Mouse (Mus musculus) embryonic facial prominence, embryonic 15.5 days (tissue): ENCODE results near the gene Krt18. TPM values are rescaled to one million over a fixed set of nuclear protein-coding genes. Genes with fewer than 3 reads are reported as not detected.
"Not testable (repeated sequence)": the region's sequence is repeated elsewhere in the genome, so short reads cannot be mapped to it uniquely, and the experiment has no call there.

Experiments used
- ATAC-seq: fragments of 200-750 bp; cut with Nextera tagmentation; 2 replicates; pipeline ENCODE4 v1.8.0; 2017; ENCODE audit warnings: low read depth, moderate TSS enrichment; ENCODE audit not compliant: insufficient number of reproducible peaks, low FRiP score, low TSS enrichment
- H3K27ac ChIP-seq: fragments of 300-500 bp; sonication (generic); replicated peaks from 2 replicates; pipeline ENCODE4 v1.5.1; 2015; ENCODE audit warnings: mild to moderate bottlenecking, inconsistent platforms
- H3K27me3 ChIP-seq: fragments of 300-500 bp; sonication (generic); 2 replicates; pipeline ENCODE4 v1.6.1; 2015; ENCODE audit warnings: inconsistent platforms
- H3K36me3 ChIP-seq: fragments of 300-500 bp; sonication (generic); 2 replicates; pipeline ENCODE4 v1.6.1; 2015; ENCODE audit warnings: mild to moderate bottlenecking, inconsistent platforms
- H3K4me1 ChIP-seq: fragments of 300-500 bp; sonication (generic); 2 replicates; pipeline ENCODE4 v1.6.1; 2015; ENCODE audit warnings: inconsistent platforms
- H3K4me2 ChIP-seq: fragments of 300-500 bp; sonication (generic); replicated peaks from 2 replicates; pipeline ENCODE4 v1.6.1; 2015; ENCODE audit warnings: mild to moderate bottlenecking, inconsistent platforms
- H3K4me3 ChIP-seq: fragments of 300-500 bp; sonication (generic); replicated peaks from 2 replicates; pipeline ENCODE4 v1.5.1; 2015; ENCODE audit warnings: mild to moderate bottlenecking, inconsistent platforms
- H3K9ac ChIP-seq: fragments of 300-500 bp; sonication (generic); 2 replicates; pipeline ENCODE4 v1.6.1; 2015; ENCODE audit warnings: inconsistent platforms
- H3K9me3 ChIP-seq: fragments of 300-500 bp; sonication (generic); replicated peaks from 2 replicates; pipeline ENCODE4 v1.6.1; 2016; ENCODE audit warnings: inconsistent platforms
- WGBS: fragments of 180-500 bp; shearing (Covaris S2); methylation state at CpG from one replicate; pipeline ENCODE4 v1.1.7; 2015; 5-methylcytosine and 5-hydroxymethylcytosine counted together
- polyA plus RNA-seq: library from polyadenylated mRNA; unstranded; fragments of >200 nt; fragmentation: Nextera tagmentation; extraction: Ambion mirVana; gene quantifications from 2 replicates; pipeline ENCODE4 v1.2.1, GENCODE M21; 2015

Krt18 gene
- polyA plus RNA-seq, 1 experiment from 2014 or later: 119 TPM

GRCm38 (mm10) chr15:102070476-102071467 is 42.8 kb downstream of the Krt18 start:
- no peak overlapping the region for H3K9ac ChIP-seq
- H3K4me2 ChIP-seq: no peak overlapping the region
- H3K4me3 ChIP-seq: no peak overlapping the region
- peaks cover 19% of the 10 kb centered on the region for H3K27me3 ChIP-seq
- WGBS: 74% methylated on average over 13 of the region's 13 CpGs
- no peaks in the 10 kb centered on the region for H3K9me3 ChIP-seq
- H3K27ac ChIP-seq: no peak overlapping the region
- H3K36me3 ChIP-seq: no peaks in the 10 kb centered on the region
- H3K4me1 ChIP-seq: peaks cover 12% of the 10 kb centered on the region
- ATAC-seq: no peak

- H3K4me1 ChIP-seq: peaks cover 17% of the 10 kb centered on the region
- H3K4me2 ChIP-seq: peak overlapping the region; percentile 58
- H3K4me3 ChIP-seq: peak overlapping the region; percentile 96
- 0 out of 2 replicates have a peak, but pooled peaks have one; percentile 1 for ATAC-seq
- H3K27me3 ChIP-seq: no peaks in the 10 kb centered on the region
- no peak overlapping the region for H3K9ac ChIP-seq
- 14% methylated on average over 6 of the region's 6 CpGs for WGBS
- H3K9me3 ChIP-seq: no peaks in the 10 kb centered on the region
- peak overlapping the region; percentile 97 for H3K27ac ChIP-seq
- no peaks in the 10 kb centered on the region for H3K36me3 ChIP-seq
These were observed 45.1 kb downstream of the Krt18 start for GRCm38 (mm10) chr15:102072963-102073558.

- peak; percentile 95 for ATAC-seq
- Histone ChIP-seq H3K9ac (peak within 1 kb of the TSS; percentile 99), H3K4me2 (peak within 1 kb of the TSS; percentile 58), H3K4me3 (peak within 1 kb of the TSS; percentile 96), H3K27ac (peak within 1 kb of the TSS; percentile 97), H3K9me3 (no peaks in the 10 kb centered on the region), H3K4me1 (peaks cover 17% of the 10 kb centered on the region), H3K36me3 (no peaks in the 10 kb centered on the region), H3K27me3 (no peaks in the 10 kb centered on the region)
- under 1% methylated on average over 58 of the region's 58 CpGs for WGBS
These were observed 45.6 kb downstream of the Krt18 start, which contains the start of gene Eif4b for GRCm38 (mm10) chr15:102073559-102074069. Gene Eif4b, plus strand, starts transcription at chr15:102073773.

- no peaks in the 10 kb centered on the region for H3K27me3 ChIP-seq
- peaks cover 17% of the 10 kb centered on the region for H3K4me1 ChIP-seq
- peak overlapping the region; percentile 96 for H3K4me3 ChIP-seq
- no peaks in the 10 kb centered on the region for H3K36me3 ChIP-seq
- H3K9ac ChIP-seq: peak overlapping the region; percentile 99
- H3K9me3 ChIP-seq: no peaks in the 10 kb centered on the region
- peak overlapping the region; percentile 58 for H3K4me2 ChIP-seq
- peak; percentile 40 for ATAC-seq
- peak overlapping the region; percentile 97 for H3K27ac ChIP-seq
- under 1% methylated on average over 53 of the region's 57 CpGs for WGBS
These were observed 46.2 kb downstream of the Krt18 start for GRCm38 (mm10) chr15:102074070-102074731.

GRCm38 (mm10) chr15:102074876-102075585 is 47.1 kb downstream of the Krt18 start:
- Histone ChIP-seq H3K4me2 (peak overlapping the region; percentile 58), H3K27ac (peak overlapping the region; percentile 97)
- 5% methylated on average over 11 of the region's 11 CpGs for WGBS

GRCm38 (mm10) chr15:102077111-102077677 is 49.2 kb downstream of the Krt18 start:
- H3K27me3 ChIP-seq: no peaks in the 10 kb centered on the region
- H3K4me3 ChIP-seq: no peak overlapping the region
- no peaks in the 10 kb centered on the region for H3K9me3 ChIP-seq
- peaks cover 4% of the 10 kb centered on the region for H3K36me3 ChIP-seq
- WGBS: 90% methylated on average over 2 of the region's 2 CpGs
- ATAC-seq: no peak
- H3K9ac ChIP-seq: no peak overlapping the region
- H3K4me1 ChIP-seq: peaks cover 22% of the 10 kb centered on the region
- H3K27ac ChIP-seq: no peak overlapping the region
- H3K4me2 ChIP-seq: no peak overlapping the region

More at GRCm38 (mm10) chr15:102074876-102075585, 47.1 kb downstream of the Krt18 start:
- peaks cover 17% of the 10 kb centered on the region for H3K4me1 ChIP-seq
- peak overlapping the region; percentile 96 for H3K4me3 ChIP-seq
- peak overlapping the region; percentile 99 for H3K9ac ChIP-seq
- ATAC-seq: no peak
- H3K36me3 ChIP-seq: no peaks in the 10 kb centered on the region
- H3K9me3 ChIP-seq: no peaks in the 10 kb centered on the region
- H3K27me3 ChIP-seq: no peaks in the 10 kb centered on the region

GRCm38 (mm10) chr15:102079221-102079620 is 51.2 kb downstream of the Krt18 start:
- Histone ChIP-seq H3K9ac (no peak overlapping the region), H3K27ac (no peak overlapping the region), H3K4me2 (no peak overlapping the region), H3K27me3 (no peaks in the 10 kb centered on the region), H3K9me3 (no peaks in the 10 kb centered on the region), H3K4me1 (peaks cover 22% of the 10 kb centered on the region), H3K4me3 (no peak overlapping the region), H3K36me3 (peaks cover 22% of the 10 kb centered on the region)
- ATAC-seq: no peak
- 67% methylated on average over 4 of the region's 4 CpGs for WGBS

- not testable (repeated sequence) for H3K4me2 ChIP-seq, H3K4me3 ChIP-seq, H3K27ac ChIP-seq, ATAC-seq, H3K9ac ChIP-seq, H3K27me3 ChIP-seq, H3K9me3 ChIP-seq
- peaks cover 19% of the 10 kb centered on the region for H3K4me1 ChIP-seq
- H3K36me3 ChIP-seq: peaks cover 29% of the 10 kb centered on the region
- 60% methylated on average over 8 of the region's 8 CpGs for WGBS
These were observed 51.9 kb downstream of the Krt18 start for GRCm38 (mm10) chr15:102079924-102080323.

GRCm38 (mm10) chr15:102080429-102080828 is 52.4 kb downstream of the Krt18 start:
- H3K9me3 ChIP-seq: no peaks in the 10 kb centered on the region
- no peak overlapping the region for H3K4me2 ChIP-seq
- H3K36me3 ChIP-seq: peaks cover 32% of the 10 kb centered on the region
- no peak overlapping the region for H3K4me3 ChIP-seq
- no peak overlapping the region for H3K9ac ChIP-seq
- no peak for ATAC-seq
- 60% methylated on average over 2 of the region's 2 CpGs for WGBS
- no peak overlapping the region for H3K27ac ChIP-seq
- H3K27me3 ChIP-seq: no peaks in the 10 kb centered on the region
- peaks cover 14% of the 10 kb centered on the region for H3K4me1 ChIP-seq
